Mouse (Mus musculus) heart, adult 2 months (tissue): ENCODE results near the gene Hoxa10. TPM values are rescaled to one million over a fixed set of nuclear protein-coding genes. Genes with fewer than 3 reads are reported as not detected.

Experiments used
- DNase-seq, 2 experiments: peaks; one replicate each; pipeline ENCODE4 v3.0.0; 2021
- H3K27ac ChIP-seq: fragments of 200-600 bp; 2 replicates; pipeline ENCODE4 v1.8.1; 2022
- H3K27me3 ChIP-seq: fragments of 200-500 bp; 2 replicates; pipeline ENCODE4 v1.6.1; 2012; ENCODE audit warnings: mild to moderate bottlenecking, low read length, inconsistent platforms, mixed read lengths; ENCODE audit not compliant: control insufficient read depth, insufficient read depth
- H3K36me3 ChIP-seq: fragments of 200-500 bp; 2 replicates; pipeline ENCODE4 v1.6.1; 2012; ENCODE audit warnings: low read length, inconsistent platforms; ENCODE audit not compliant: control insufficient read depth, insufficient read depth
- H3K4me1 ChIP-seq: fragments of 200-500 bp; 2 replicates; pipeline ENCODE4 v1.6.1; 2011; ENCODE audit warnings: low read length; ENCODE audit not compliant: control insufficient read depth, insufficient read depth
- H3K4me3 ChIP-seq: fragments of 200-600 bp; 2 replicates; pipeline ENCODE4 v1.8.1; 2022
- H3K79me2 ChIP-seq: fragments of 200-500 bp; replicated peaks from 2 replicates; pipeline ENCODE4 v1.6.1; 2012; ENCODE audit warnings: mild to moderate bottlenecking, inconsistent platforms, low read length, moderate library complexity, mixed read lengths; ENCODE audit not compliant: control insufficient read depth, insufficient read depth
- H3K9ac ChIP-seq: fragments of 200-500 bp; 2 replicates; pipeline ENCODE4 v1.6.1; 2012; ENCODE audit warnings: low read depth, mild to moderate bottlenecking, control low read depth, inconsistent platforms, low read length, mixed read lengths
- CTCF ChIP-seq: fragments of 200-600 bp; IDR thresholded peaks from 2 replicates; pipeline ENCODE4 v1.8.1; 2022; ENCODE audit warnings: antibody characterized with exemption, mild to moderate bottlenecking, moderate library complexity
- EP300 ChIP-seq: fragments of 200-500 bp; IDR thresholded peaks from 2 replicates; pipeline ENCODE4 v1.6.1; 2011; ENCODE audit warnings: low read depth, low read length, control low read depth; ENCODE audit not compliant: insufficient read depth
- POLR2A ChIP-seq: fragments of 200-500 bp; IDR thresholded peaks from 2 replicates; pipeline ENCODE4 v1.6.1; 2011; ENCODE audit warnings: mild to moderate bottlenecking, low read depth, low read length, control low read depth; ENCODE audit not compliant: insufficient read depth
- WGBS: fragments of 180-500 bp; shearing (Covaris S2); methylation state at CpG from one replicate; pipeline ENCODE4 v1.1.7; 2018; 5-methylcytosine and 5-hydroxymethylcytosine counted together
- intact Hi-C: fragments of 180-260 bp; cut with DNase I; formaldehyde crosslinking; loops from one replicate; pipeline ENCODE4 v1.15.1; 2025
- polyA plus RNA-seq: library from polyadenylated mRNA; depleted of rRNA; stranded (reverse); fragments of >200 nt; gene quantifications from 2 replicates; pipeline ENCODE4 v1.2.3, GENCODE M21; 2012
- total RNA-seq, 2 experiments: library from RNA; stranded (reverse); gene quantifications; 2 replicates each; pipeline ENCODE4 v1.2.3; 2021

Gene Hoxa10
- total and polyA plus RNA-seq, 3 experiments = not detected

- 6% methylated on average over 65 of the region's 65 CpGs for WGBS
- intact Hi-C loops = no loop called here
- peak within 1 kb of the TSS; percentile 56 for H3K27ac ChIP-seq
Observed at GRCm38 (mm10) chr6:52204050-52204752, 36.5 kb downstream of the Hoxa10 start, which contains the start of gene Hoxa5. Gene Hoxa5 (minus strand): TSS chr6:52204587.

GRCm38 (mm10) chr6:52203371-52204049 lies 37.1 kb downstream of the Hoxa10 start:
- DNase-seq = peak; percentile 19 to 46
- peak overlapping the region; percentile 53 for H3K4me3 ChIP-seq
- no peak for TF ChIP-seq POLR2A
- no peak for TF ChIP-seq CTCF
- TF ChIP-seq EP300 = no peak
- no peaks in the 10 kb centered on the region for H3K36me3 ChIP-seq
- 7% methylated on average over 46 of the region's 46 CpGs for WGBS
- intact Hi-C loops = no loop called here
- H3K79me2 ChIP-seq = no peaks in the 10 kb centered on the region
- H3K27ac ChIP-seq = peak overlapping the region; percentile 56
- peaks cover 35% of the 10 kb centered on the region for H3K27me3 ChIP-seq
- peak overlapping the region; percentile 63 for H3K9ac ChIP-seq
- no peaks in the 10 kb centered on the region for H3K4me1 ChIP-seq

More at GRCm38 (mm10) chr6:52204050-52204752, 36.5 kb downstream of the Hoxa10 start, which contains the start of gene Hoxa5:
- Histone ChIP-seq H3K27me3 (peaks cover 40% of the 10 kb centered on the region), H3K4me1 (no peaks in the 10 kb centered on the region), H3K9ac (peak within 1 kb of the TSS; percentile 63), H3K36me3 (no peaks in the 10 kb centered on the region), H3K79me2 (no peaks in the 10 kb centered on the region), H3K4me3 (peak within 1 kb of the TSS; percentile 53)
- peak; percentile 63 to 73 for DNase-seq
- TF ChIP-seq EP300 = no peak
- TF ChIP-seq CTCF = peak; percentile 80
- TF ChIP-seq POLR2A = peak; percentile 50; the same call in 1 of the 2 replicates

- no peak for DNase-seq
- H3K27ac ChIP-seq = peak overlapping the region; percentile 56; the same call in 1 of the 2 replicates
- TF ChIP-seq POLR2A (no peak), CTCF (no peak), EP300 (no peak)
- WGBS = 6% methylated on average over 10 of the region's 10 CpGs
- H3K4me1 ChIP-seq = no peaks in the 10 kb centered on the region
- no peaks in the 10 kb centered on the region for H3K36me3 ChIP-seq
- H3K9ac ChIP-seq = peak overlapping the region; percentile 63
- H3K27me3 ChIP-seq = peaks cover 31% of the 10 kb centered on the region
- H3K4me3 ChIP-seq = peak overlapping the region; percentile 53
- H3K79me2 ChIP-seq = no peaks in the 10 kb centered on the region
- intact Hi-C loops = no loop called here
Observed at GRCm38 (mm10) chr6:52203121-52203370, 37.6 kb downstream of the Hoxa10 start.

DNA sequence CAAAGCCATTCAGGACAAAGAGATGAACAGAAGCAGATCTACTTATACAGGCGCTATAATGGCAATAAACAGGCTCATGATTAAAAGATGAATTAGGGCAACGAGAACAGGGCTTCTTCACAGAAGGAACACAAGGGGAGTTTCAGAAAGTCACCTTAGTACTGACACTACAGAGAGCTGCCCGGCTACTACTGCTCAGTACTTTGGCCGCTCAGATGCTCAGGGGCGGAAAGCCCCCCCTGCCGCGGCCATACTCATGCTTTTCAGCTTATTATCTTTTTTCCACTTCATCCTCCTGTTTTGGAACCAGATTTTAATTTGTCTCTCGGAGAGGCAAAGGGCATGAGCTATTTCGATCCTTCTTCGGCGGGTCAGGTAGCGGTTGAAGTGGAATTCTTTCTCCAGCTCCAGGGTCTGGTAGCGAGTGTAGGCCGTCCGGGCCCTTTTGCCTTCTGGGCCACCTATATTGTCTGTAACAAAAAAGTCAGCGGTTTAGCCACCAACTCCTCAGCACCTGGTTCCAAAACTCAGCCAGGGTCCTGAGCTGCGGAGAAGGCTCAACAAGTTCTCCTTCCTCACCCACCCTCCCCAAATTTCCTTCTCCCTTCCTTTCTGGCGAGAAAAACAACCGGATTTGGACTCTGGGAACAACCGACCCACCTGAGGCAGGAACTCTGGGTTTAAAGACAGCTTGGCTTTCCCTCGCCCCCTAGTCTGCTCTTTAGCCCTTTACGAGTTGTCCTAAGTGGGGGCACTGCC lies 38.1 kb downstream of the Hoxa10 start:
- Histone ChIP-seq H3K36me3 (no peaks in the 10 kb centered on the region), H3K27me3 (peaks cover 32% of the 10 kb centered on the region), H3K9ac (no peak overlapping the region), H3K79me2 (no peaks in the 10 kb centered on the region), H3K4me3 (peak overlapping the region; percentile 53), H3K27ac (no peak overlapping the region; the same call in 1 of the 2 replicates), H3K4me1 (no peaks in the 10 kb centered on the region)
- TF ChIP-seq POLR2A = no peak
- TF ChIP-seq EP300 = no peak
- TF ChIP-seq CTCF = no peak
- intact Hi-C loops = no loop called here
- no peak for DNase-seq
- WGBS = 18% methylated on average over 22 of the region's 22 CpGs

DNA sequence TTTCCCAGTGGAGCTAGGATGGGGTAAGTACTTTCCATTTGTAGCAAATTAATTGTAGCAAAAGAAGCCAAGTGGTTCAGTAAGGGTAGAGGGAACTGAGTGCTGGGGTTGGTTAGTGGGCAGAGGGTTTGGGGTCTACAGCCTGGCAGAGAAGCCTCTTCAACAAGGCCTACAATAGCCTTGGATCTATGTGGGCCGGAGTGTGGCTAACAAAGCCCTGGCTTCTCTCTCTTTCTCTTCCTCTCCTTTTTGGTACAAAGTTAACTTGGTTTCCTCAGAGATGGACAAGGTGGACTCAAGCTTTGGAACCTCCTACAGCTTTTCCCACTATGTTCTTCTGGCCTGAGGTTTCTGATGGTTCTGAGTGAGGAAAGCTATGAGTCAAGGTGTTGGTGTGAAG lies 39.4 kb downstream of the Hoxa10 start:
- H3K4me3 ChIP-seq = no peak overlapping the region
- no peaks in the 10 kb centered on the region for H3K79me2 ChIP-seq
- H3K4me1 ChIP-seq = no peaks in the 10 kb centered on the region
- no peaks in the 10 kb centered on the region for H3K36me3 ChIP-seq
- H3K9ac ChIP-seq = no peak overlapping the region
- H3K27ac ChIP-seq = no peak overlapping the region
- TF ChIP-seq POLR2A = no peak
- no peak for TF ChIP-seq CTCF
- TF ChIP-seq EP300 = no peak
- intact Hi-C loops = no loop called here
- DNase-seq = no peak
- WGBS = 55% methylated on average over 1 of the region's 1 CpGs
- H3K27me3 ChIP-seq = peaks cover 31% of the 10 kb centered on the region
